Mouse (Mus musculus) embryonic facial prominence, embryonic 11.5 days (tissue): ENCODE measurements at regions not wholly inside any gene's neighbourhood (a gene's known extent, or its start where the extent isn't known, plus 50 kb on each side); places are given as distances from the start of the nearest gene placed in this dataset.

ENCODE experiments used
- ATAC-seq: fragments of 200-750 bp; cut with Nextera tagmentation; replicated peaks from 2 replicates; pipeline ENCODE4 v1.8.0; 2017; ENCODE audit warnings: low read depth; ENCODE audit not compliant: insufficient number of reproducible peaks, low FRiP score, low TSS enrichment
- DNase-seq: peaks from one replicate; pipeline ENCODE4 v3.0.0-alpha.2; 2015; ENCODE audit warnings: low spot score
- H3K27ac ChIP-seq: fragments of 300-500 bp; sonication (generic); replicated peaks from 2 replicates; pipeline ENCODE4 v1.5.1; 2014; ENCODE audit warnings: mild to moderate bottlenecking, low read depth, low read length, control low read depth
- H3K27me3 ChIP-seq: fragments of 300-500 bp; sonication (generic); 2 replicates; pipeline ENCODE4 v1.6.1; 2014; ENCODE audit warnings: mild to moderate bottlenecking, low read length, moderate library complexity, mixed read lengths; ENCODE audit not compliant: control insufficient read depth, insufficient read depth
- H3K36me3 ChIP-seq: fragments of 300-500 bp; sonication (generic); replicated peaks from 2 replicates; pipeline ENCODE4 v1.6.1; 2014; ENCODE audit warnings: low read depth, mild to moderate bottlenecking, low read length, moderate library complexity, mixed read lengths; ENCODE audit not compliant: control insufficient read depth, insufficient read depth
- H3K4me1 ChIP-seq: fragments of 300-500 bp; sonication (generic); 2 replicates; pipeline ENCODE4 v1.6.1; 2014; ENCODE audit warnings: low read length, mixed read lengths; ENCODE audit not compliant: control insufficient read depth, insufficient read depth
- H3K4me2 ChIP-seq: fragments of 300-500 bp; sonication (generic); 2 replicates; pipeline ENCODE4 v1.6.1; 2014; ENCODE audit warnings: low read depth, mild to moderate bottlenecking, control low read depth, low read length, moderate library complexity
- H3K4me3 ChIP-seq: fragments of 300-500 bp; sonication (generic); 2 replicates; pipeline ENCODE4 v1.5.1; 2014; ENCODE audit warnings: low read depth, low read length, control low read depth
- H3K9ac ChIP-seq: fragments of 300-500 bp; sonication (generic); replicated peaks from 2 replicates; pipeline ENCODE4 v1.6.1; 2014; ENCODE audit warnings: mild to moderate bottlenecking, control low read depth, low read length
- H3K9me3 ChIP-seq: fragments of 300-500 bp; sonication (generic); replicated peaks from 2 replicates; pipeline ENCODE4 v1.6.1; 2016; ENCODE audit warnings: mild to moderate bottlenecking, low read length, inconsistent platforms, mixed read lengths; ENCODE audit not compliant: control insufficient read depth
- WGBS: fragments of 180-500 bp; shearing (Covaris S2); extraction: QIAGEN DNeasy Blood & Tissue Kit; methylation state at CpG from one replicate; pipeline ENCODE4 v1.1.7; 2014; 5-methylcytosine and 5-hydroxymethylcytosine counted together

- DNase-seq (no peak), ATAC-seq (no peak)
- no peaks in the 10 kb centered on the region for H3K9me3 ChIP-seq
- 83% methylated on average over 7 of the region's 7 CpGs for WGBS
- no peak overlapping the region for H3K27ac ChIP-seq
- H3K4me1 ChIP-seq, result no peaks in the 10 kb centered on the region
- H3K9ac ChIP-seq, result no peak overlapping the region
- no peak overlapping the region for H3K4me2 ChIP-seq
- H3K36me3 ChIP-seq, result no peaks in the 10 kb centered on the region
- no peak overlapping the region for H3K4me3 ChIP-seq
- H3K27me3 ChIP-seq, result no peaks in the 10 kb centered on the region
These were observed 50.9 kb upstream of the Cbln4 start for GRCm38 (mm10) chr2:172094159-172094558.

GRCm38 (mm10) chr2:172103881-172104655 lies 60.8 kb upstream of the Cbln4 start:
- H3K9me3 ChIP-seq, result no peaks in the 10 kb centered on the region
- no peak for ATAC-seq
- H3K27me3 ChIP-seq, result no peaks in the 10 kb centered on the region
- H3K4me3 ChIP-seq, result no peak overlapping the region
- H3K36me3 ChIP-seq, result no peaks in the 10 kb centered on the region
- no peak overlapping the region for H3K4me2 ChIP-seq
- H3K9ac ChIP-seq, result no peak overlapping the region
- no peak overlapping the region for H3K27ac ChIP-seq
- WGBS, result 73% methylated on average over 18 of the region's 18 CpGs
- no peak for DNase-seq
- no peaks in the 10 kb centered on the region for H3K4me1 ChIP-seq

DNA sequence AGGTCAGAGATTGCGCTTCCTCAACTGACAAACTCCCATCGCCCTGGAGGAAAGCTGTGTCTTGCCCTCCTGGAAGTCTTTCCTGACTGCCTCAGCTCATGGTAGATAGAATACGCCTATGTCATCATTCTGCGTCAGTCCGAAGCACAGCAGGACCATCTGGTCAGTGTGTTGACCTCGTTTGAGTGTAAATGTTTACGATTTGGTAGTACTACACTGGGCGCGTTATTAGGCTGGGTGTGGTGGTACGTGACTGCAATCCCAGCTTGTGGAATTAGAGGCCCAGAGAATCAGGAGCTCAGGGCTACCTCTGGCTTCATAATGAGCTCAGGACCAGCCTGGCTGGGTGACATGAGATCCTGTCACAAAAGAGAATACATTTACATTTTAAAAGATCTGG lies 62.0 kb upstream of the Cbln4 start:
- Histone ChIP-seq H3K9ac (no peak overlapping the region), H3K9me3 (no peaks in the 10 kb centered on the region), H3K4me2 (no peak overlapping the region), H3K27me3 (no peaks in the 10 kb centered on the region), H3K4me1 (no peaks in the 10 kb centered on the region), H3K36me3 (no peaks in the 10 kb centered on the region), H3K27ac (no peak overlapping the region), H3K4me3 (no peak overlapping the region)
- ATAC-seq (no peak), DNase-seq (no peak)
- 68% methylated on average over 10 of the region's 10 CpGs for WGBS

DNA sequence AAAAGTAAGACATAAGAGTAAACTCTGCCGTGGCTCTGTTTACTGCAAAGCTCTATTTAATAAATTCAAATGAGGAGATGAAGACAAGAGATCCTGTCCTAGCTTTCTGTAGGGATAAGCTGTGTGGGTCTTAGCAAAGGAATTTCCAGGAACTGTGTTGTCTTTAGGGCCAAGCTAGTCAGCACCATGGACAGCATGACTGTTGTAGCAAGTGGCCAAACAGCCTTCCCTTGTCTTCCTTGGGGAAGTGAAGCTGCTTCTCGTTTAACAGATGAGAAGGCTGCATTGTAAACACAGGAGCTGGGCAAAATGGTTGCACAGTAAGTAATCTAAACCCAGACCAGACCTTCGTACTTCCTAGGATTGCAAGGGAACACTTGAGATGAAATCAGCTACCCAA lies 67.4 kb upstream of the Cbln4 start:
- ATAC-seq (no peak), DNase-seq (peak; percentile 85)
- Histone ChIP-seq H3K27me3 (no peaks in the 10 kb centered on the region), H3K36me3 (no peaks in the 10 kb centered on the region), H3K4me1 (no peaks in the 10 kb centered on the region), H3K4me2 (no peak overlapping the region), H3K4me3 (no peak overlapping the region), H3K27ac (no peak overlapping the region), H3K9me3 (no peaks in the 10 kb centered on the region), H3K9ac (no peak overlapping the region)
- 43% methylated on average over 3 of the region's 3 CpGs for WGBS

DNA sequence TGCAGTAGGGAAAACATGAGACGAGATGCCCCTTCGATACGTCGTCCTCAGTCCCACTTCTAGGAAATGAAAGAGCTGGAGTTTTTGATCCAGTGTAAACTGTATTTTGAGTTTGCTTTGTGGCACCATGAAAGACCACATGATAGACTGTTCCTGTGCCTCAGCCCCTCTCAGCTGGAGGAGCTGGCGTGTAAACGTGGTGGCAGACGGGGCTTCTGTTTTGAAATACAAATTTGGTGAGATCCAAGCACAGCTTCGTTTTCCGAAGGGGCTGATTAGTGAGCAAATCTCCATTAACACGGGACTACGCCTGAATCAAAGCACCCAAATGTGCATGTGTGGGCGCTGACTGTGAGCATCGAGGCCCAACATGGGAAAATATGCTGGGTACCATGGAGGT lies 70.4 kb upstream of the Cbln4 start:
- 90% methylated on average over 13 of the region's 13 CpGs for WGBS
- Histone ChIP-seq H3K9ac (no peak overlapping the region), H3K27me3 (no peaks in the 10 kb centered on the region), H3K4me2 (no peak overlapping the region), H3K4me3 (no peak overlapping the region), H3K36me3 (no peaks in the 10 kb centered on the region), H3K27ac (no peak overlapping the region), H3K9me3 (no peaks in the 10 kb centered on the region), H3K4me1 (no peaks in the 10 kb centered on the region)
- no peak for DNase-seq
- no peak for ATAC-seq

GRCm38 (mm10) chr2:172115604-172116206 lies 72.4 kb upstream of the Cbln4 start:
- DNase-seq (no peak), ATAC-seq (no peak)
- H3K27ac ChIP-seq, result no peak overlapping the region
- H3K27me3 ChIP-seq, result no peaks in the 10 kb centered on the region
- 76% methylated on average over 10 of the region's 10 CpGs for WGBS
- no peak overlapping the region for H3K4me2 ChIP-seq
- no peak overlapping the region for H3K4me3 ChIP-seq
- H3K36me3 ChIP-seq, result no peaks in the 10 kb centered on the region
- no peaks in the 10 kb centered on the region for H3K9me3 ChIP-seq
- H3K9ac ChIP-seq, result no peak overlapping the region
- H3K4me1 ChIP-seq, result no peaks in the 10 kb centered on the region

- WGBS, result 75% methylated on average over 2 of the region's 2 CpGs
- no peak overlapping the region for H3K27ac ChIP-seq
- H3K36me3 ChIP-seq, result no peaks in the 10 kb centered on the region
- H3K27me3 ChIP-seq, result no peaks in the 10 kb centered on the region
- no peak for ATAC-seq
- H3K9me3 ChIP-seq, result no peaks in the 10 kb centered on the region
- no peaks in the 10 kb centered on the region for H3K4me1 ChIP-seq
- H3K9ac ChIP-seq, result no peak overlapping the region
- H3K4me2 ChIP-seq, result no peak overlapping the region
- no peak overlapping the region for H3K4me3 ChIP-seq
- no peak for DNase-seq
These were observed 84.3 kb upstream of the Cbln4 start for GRCm38 (mm10) chr2:172127517-172127916.

GRCm38 (mm10) chr2:172131232-172131631 lies 88.0 kb upstream of the Cbln4 start:
- Histone ChIP-seq H3K27me3 (no peaks in the 10 kb centered on the region), H3K36me3 (no peaks in the 10 kb centered on the region), H3K27ac (no peak overlapping the region), H3K4me3 (no peak overlapping the region), H3K9ac (no peak overlapping the region), H3K4me1 (no peaks in the 10 kb centered on the region), H3K9me3 (no peaks in the 10 kb centered on the region), H3K4me2 (no peak overlapping the region)
- 55% methylated on average over 1 of the region's 1 CpGs for WGBS
- ATAC-seq (no peak), DNase-seq (no peak)
